Mouse (Mus musculus) embryo, embryonic 11.5 days (tissue): ENCODE results near the gene C1rl.
A peak's percentile ranks its signal among the peaks of the same experiment; 100 is the strongest.
"Not testable (repeated sequence)": the region's sequence is repeated elsewhere in the genome, so short reads cannot be mapped to it uniquely, and the experiment has no call there.

Source experiments
- DNase-seq: peaks from one replicate; pipeline ENCODE4 v3.0.0-alpha.2; 2012; ENCODE audit warnings: low read depth, low spot score

Gene C1rl

DNA sequence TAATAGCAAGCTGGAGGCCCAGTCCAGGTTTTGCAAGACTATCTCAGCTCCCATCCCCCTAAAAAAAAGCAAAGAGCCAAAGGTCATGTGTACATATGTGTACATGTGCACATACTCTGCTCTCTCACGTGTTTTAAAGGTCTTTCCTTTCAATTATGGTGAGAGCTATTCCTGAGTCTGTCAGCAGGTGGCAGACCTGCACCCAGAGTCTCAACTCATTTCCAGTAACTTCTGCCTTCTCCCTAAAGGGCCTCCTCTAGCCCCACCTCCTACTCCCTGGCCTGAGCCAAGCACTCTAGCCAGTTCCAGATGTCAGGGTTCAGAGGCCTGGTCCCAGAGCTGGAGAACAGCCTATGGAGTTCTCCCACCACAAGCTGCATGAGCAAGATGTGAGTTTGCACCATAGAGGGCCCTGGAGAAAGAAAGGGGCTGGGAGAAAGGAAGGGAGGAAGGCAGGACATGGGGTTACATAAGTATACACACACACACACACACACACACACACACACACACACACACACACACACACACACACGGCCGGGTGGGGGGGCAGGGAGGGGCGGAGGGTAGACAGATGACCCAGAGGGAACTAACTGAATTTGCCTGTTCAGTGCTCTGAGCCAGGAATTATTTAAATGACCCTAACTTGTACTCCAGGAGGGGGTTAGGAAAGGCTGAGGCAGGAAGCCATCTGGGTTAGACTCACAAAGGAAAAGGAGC is at the start of gene C1rl:
TSS of gene C1rl (plus strand) at position 272 of the 720 bp plus-strand sequence.
- DNase-seq: peak; percentile 68

DNA sequence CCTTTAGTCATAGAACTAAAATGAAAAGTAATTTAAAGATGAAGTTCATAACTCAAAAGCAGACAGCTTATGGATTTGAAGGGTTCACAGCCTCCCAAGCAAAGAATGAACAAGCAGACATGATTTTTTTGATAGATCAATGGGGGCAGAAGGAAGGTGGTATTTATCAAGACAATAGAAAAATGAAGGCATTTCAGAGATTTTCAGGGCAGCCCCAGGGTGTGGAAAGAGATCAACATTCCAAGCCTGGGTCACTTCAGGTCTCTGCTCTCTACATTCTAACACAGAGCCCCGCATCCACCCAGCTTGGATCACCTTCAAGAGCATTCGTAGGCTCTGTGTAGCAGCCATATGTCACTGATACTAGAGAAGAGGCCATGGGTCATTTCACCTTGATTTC is 49.6 kb upstream of the C1rl start:
- DNase-seq: no peak

DNA sequence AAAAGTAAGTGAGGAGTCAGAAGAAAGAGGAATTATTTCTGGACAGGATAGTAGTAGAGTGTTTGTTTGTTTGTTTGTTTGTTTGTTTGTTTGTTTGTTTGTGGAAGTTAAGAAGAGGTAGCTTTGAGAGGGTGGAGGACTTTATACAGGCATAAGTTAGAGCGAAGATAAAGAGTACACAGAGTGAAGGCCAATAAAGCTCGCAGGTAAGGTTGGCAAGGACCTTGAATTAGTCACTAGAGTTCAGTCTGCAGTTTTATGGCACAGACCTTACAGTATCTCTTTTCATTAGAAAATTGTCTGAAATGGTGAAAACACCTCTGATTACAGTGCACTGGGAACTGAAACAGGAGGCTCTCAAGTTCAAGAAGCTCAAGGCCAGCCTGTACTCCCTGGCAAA is 46.9 kb upstream of the C1rl start:
- no peak for DNase-seq

DNA sequence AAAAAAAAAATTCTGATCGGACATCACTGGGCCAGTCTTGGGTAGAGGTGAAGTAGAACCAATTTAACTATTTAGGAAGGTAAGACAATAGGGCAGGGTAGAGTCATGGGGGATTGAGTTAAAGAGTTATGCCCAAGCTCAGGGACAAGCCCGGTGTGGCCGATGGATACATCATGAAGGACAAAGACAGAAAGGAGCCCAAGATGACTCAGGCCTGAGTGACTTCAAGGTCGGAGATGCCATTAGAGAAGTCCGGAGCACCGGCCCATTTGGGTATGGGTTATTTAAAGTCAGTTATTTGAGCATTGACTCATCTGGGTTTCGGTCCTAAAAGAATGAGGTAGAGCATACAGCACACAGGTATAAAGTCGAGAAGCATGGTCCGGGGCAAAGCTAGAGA is 46.5 kb upstream of the C1rl start:
- no peak for DNase-seq

DNA sequence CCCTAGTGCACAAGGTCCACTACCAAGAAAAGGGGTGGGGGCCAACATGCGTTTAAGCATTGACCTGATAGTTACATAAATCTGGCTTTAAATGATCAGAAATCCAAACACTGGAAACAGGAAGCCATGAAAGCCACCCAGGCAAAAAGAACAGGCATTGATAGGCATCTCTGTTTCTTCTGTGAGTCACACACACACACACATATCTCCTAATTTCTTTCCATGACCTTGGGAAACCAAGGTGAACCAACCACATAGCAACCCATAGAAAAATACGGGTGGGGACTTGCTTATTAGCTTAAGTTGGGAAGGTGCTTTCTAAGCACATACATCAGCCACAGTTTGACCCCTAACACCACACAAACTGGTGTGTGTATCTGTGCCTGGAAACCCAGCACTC is 45.6 kb upstream of the C1rl start:
- DNase-seq: no peak

DNA sequence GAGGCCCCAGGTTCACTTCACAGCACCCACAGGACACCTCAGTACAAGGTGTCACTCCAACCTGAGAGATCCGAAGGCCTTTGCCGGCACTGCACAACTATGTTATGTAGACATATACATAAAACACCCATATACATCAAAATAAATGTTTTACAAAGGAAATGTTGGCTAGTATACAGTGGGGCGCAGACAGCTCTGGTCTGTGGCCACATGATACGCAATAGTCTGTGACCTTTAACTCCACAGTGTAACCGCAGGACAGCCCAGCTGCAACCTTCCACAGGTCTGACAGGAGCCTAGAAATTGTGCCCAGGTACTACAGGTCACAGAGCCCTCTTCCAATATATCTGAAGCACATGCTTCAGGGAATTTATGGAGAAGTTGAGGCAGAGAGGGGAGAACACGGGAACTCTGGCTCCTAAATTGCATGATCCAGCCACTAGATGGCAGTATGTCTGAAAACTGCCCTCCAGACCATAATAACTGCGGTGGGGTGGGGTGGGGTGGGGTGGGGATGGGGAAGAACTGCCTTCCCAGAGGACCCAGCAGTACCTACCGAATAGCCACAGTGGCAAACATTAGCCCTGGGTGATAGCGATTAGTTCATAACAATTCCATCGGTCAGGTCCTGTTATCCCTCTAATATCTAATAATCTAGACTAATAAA is 44.6 kb upstream of the C1rl start:
- DNase-seq: no peak

DNA sequence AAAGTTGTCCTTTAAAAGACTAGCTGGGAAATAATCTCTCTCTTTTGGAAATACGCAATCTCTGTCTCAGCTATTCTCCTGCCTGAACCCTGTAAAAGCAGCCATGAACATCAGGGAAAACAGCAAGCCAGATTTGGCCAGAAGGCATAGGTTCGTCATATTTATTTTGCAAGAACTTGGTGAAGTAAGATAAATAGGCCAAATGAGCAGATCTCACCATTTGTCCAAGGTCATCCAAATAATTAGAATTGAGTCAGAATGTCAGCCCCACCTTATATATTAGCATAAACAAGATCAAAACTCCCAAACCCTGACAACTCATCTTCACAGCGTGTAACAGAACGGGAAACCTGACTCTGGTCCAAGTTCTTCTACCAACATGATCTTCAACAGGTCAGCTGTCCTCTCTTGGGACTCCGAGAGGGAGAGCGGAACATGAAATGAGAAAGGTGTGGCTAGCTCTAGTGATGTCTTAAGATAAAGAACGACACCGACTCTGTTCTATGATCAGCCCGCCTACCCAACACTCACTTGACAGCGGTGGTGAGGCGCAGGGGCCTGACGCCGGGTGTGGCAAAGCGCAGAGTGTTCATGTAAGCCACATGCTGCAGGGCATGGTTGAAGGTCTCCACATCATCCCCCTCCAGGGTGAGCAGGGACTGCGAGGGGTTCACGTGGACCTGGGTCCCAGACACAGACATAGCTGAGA is 43.8 kb upstream of the C1rl start:
- DNase-seq: no peak

DNA sequence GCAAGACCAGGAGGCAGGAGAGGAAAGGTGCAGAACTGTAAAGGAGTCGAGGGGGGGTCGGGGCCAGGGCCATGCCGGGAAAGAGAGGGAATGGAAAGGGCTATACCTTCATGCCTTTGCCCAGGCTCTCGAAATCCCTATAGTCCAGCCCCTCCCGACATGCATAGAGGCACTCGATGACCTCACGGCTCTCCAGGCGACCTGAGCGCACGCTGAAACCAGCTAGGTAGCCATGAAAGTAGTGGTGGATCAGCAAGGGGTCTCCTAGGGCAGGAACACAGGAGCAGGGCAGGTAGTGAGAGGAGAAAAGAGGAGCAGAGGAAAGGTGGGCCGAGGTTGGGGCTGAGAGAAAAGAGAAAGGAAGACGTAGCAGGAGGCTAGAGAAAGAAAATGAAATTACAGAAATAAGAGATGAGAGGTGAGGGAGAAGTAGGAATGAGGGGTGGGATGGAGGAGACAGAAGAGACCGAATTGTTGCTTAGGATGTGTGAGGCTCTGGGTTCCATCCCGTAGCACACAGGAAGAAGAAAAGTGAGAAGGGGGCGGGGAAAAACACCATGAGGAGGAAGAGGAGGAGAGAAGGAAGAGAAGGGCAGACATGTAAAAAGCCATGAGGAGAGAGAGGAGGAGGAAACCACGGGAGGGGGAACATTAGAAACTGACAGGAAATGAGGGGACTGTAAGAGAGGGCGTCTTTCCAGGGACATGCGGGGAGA is 43.1 kb upstream of the C1rl start:
- DNase-seq: no peak

DNA sequence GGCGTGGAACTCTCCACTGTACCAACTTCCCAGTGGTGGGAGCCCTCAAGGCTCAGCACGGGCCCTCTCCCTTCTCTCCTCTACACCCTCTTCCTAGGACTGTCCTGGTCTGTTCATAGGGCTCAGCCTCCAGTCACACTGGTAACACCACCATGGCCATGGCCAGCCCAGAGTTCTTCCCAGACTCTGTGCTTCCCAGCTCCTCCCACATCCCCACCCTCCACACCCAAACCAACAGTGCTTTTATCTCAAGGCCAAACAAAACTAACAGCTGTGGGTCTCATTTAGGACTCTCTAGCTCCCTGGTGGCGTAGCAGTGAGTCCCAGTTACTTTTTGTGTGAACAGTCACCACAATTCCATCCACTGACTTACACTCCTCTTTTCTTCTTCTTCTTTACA is 40.9 kb upstream of the C1rl start:
- no peak for DNase-seq

DNA sequence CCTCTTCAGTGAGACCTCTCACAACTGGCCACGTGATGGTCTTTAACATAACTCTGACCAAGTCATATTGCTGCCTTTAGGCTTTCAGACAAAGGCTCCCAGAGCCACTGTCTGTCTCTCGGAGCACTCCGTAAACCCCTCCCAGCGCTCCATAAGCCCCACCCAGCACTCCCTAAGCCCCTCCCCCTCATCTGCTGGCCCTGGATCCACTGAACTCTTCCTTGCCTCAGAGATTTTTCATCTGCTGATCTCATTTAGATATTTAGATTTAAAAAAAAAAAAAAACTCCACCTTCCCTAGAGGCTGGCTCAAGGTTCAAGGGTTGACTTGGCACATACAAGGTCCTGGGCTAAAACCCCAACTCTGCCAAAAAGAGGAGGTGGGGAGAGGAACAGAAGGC is 39.2 kb upstream of the C1rl start:
- DNase-seq: no peak

DNA sequence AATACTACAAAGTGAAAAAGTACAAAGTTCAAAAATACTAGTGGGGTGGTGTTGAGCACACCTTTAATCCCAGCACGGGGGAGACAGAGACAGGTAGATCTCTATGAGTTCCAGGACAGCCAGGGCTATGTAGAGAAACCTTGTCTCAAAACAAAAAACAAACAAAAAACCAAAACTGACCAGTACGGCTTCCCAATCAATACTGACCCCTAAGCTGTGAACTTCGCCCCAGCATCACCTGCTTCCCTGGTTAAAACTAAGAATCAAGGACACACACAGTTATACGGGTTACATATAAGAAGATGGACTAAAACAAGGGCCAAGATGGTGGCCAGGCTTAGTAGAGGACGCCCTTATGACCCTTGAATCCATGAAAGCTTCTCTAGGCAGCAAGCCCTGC is 36.7 kb upstream of the C1rl start:
- DNase-seq: no peak

DNA sequence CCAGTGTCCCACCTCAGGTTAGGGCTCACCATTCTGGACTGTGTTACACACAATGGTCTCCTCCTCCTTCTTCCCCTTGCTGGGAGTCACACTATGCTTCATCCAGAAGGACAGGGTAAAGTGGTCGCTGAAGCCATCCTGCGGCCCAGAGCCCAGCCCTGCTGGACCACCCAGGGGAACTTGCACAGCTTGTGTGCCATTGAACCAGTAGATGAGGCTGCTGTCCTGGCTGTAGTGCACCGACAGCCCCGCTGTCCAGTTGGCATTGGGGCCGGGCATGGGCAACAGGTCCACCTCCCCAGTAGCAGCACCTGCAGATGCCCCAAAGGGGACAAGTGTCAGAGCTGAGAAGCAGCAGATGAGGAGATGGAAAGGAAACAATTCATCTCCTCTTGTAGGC is 35.1 kb upstream of the C1rl start:
- DNase-seq: no peak

DNA sequence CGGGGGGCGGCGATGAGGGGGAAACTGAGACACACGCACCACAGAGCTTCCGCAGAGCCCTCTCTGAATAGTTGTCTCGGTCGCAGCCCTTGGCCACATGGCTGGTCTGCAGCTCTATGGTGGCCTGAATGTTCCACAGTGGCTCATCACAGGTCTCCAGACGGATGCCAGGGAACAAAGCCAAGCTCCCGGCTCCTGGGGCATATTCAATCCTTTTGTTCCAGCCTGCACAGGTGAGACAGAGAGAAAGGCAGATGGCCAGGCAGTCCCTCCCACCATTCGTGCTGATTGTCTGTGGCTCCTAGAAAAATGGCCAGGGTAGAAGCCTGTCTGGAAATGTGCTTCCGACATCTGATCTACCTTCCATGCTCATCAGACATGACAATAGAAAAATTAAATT is 34.4 kb upstream of the C1rl start:
- no peak for DNase-seq

DNA sequence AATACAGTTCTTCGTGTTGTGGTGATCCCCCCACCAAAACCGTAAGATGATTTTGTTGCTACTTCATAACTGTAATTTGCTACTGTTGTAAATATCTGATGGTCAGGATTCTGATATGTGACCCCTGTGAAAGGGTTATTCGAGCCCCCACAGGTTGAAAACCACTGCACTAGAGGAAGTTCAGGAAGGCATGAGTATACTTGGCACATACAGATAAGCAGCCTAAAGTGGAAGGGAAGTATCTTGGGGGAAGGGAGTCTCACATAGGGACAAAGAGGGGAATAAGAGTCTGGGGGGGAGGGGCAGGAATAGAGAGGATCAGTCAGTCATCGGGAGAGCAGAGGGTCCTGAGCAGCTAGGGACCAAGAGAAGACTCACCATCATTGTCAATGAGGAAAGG is 33.5 kb upstream of the C1rl start:
- DNase-seq: no peak

DNA sequence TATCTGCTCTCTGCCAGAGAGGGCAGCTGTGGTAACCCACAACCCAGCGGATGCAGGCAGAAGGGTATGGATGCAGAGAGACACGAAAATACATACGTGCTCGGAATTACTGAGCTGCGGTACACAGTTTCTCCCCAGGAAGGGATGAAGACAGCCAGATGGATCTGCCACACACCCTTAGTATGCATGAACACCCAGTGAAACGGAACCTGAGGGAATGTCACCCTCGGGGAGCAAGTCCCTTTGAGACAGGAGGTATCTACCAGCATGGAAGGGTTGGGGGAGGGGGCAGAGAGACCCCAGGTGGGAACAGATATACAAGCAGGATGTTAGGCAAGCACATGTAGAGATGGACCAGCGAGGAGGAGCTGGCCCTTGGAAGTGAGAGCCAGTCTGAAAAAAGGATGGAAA is 29.0 kb upstream of the C1rl start:
- DNase-seq: no peak

DNA sequence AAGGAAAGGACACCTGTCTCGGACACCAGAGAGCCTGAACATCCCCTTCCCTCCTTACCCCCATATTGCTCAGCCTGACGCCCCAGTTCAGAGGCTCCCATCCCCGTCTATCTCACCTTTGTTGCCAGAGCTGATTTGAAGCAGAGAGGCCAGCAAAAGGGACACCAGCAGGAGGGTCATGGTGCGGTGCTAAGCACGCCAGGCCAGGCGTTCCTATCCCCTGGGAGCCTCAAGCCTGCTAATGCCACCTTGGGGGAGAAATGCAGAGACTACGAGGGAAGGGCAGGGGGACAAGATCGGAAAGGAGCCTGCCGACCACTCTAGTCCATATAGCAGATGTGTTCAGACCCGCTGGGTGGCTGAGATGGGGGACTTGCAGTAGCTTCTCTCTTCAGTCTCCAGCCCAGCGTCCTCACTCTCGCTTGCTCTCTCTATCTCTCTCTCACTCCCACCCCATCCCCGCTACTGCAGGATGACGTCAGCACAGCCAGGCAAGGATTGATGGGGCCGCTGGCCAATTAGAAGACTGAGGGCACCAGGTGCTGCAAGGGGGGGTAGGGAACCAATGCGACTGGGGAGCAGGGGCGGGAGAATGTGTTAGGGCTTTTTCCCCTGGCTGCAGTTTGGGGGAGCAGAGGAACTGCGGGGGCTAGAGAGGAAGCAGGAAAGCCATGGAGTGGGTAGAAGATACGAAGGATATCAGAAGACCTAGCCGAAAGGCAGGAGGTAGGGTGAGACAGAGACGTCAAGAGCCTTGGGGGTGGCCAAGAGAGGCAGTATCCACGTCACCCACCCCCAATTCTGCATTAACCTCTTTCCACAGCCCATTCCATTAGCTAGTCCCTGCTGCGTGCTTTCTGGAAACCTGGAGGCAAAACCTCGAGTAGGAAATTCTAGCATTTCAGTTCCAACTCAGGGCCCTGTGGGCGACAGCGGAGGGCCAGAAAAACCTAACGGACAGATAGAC is 28.3 kb upstream of the C1rl start, which contains the start of gene Clstn3:
TSS of gene Clstn3 (minus strand) at position 490 of the 967 bp plus-strand sequence.
- peak; percentile 72 for DNase-seq

DNA sequence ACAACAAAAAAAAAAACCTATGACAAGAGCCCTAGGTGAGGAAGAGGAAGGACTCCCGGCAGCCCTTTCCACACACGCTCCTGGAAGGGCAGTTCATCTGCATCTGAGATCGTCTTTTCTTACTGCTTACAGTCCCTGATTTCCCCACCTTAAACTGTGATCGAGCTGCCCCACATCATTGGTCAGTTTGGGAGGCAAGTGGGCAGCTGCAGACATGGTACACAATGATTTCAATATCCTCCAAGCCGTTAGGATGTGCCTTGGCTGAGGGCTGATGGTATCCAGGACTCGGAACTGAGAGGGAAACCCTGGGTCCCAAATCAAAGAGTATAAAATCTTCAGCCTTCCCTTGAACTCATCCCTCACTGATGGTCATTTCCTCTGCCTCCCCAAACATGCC is 27.6 kb upstream of the C1rl start:
- no peak for DNase-seq

DNA sequence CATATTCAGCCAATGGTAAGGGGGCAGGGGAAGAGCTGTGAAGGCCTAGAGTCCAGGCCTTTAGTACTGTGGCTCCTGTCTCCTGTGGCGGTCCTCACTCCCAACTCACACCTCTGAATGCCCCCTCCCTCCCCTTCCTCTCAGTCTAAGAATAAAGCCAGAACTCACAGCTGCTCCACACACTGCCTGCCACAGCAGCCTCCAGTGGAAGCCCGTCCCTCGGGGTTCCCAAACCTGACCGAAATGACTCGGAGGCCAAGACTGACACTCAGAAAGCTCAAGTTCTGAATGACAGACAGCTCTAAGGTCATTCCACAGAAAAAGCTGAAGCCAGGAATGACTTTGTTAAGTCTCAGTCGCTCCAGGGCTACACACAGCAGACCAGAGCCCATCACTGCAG is 27.2 kb upstream of the C1rl start:
- DNase-seq: no peak

DNA sequence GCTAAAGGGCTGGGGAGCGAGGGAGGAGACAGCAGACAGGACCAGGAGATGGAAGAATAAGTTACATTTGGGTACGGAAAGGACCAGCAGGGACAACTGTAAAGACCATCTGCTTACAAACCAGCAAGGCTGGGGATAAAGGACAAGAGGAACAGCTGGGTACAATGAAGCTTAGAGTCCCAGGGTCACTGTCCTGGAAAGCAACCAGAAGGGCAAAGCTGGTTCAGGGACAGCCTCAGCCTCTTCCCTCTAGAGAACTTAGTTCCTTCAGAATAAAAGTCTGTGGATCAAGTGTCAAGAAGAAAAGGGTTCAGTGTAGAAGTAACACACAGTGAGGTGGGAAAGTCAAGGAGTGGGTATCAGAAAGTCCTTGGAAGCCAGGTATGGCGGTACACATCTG is 21.8 kb upstream of the C1rl start:
- DNase-seq: no peak

DNA sequence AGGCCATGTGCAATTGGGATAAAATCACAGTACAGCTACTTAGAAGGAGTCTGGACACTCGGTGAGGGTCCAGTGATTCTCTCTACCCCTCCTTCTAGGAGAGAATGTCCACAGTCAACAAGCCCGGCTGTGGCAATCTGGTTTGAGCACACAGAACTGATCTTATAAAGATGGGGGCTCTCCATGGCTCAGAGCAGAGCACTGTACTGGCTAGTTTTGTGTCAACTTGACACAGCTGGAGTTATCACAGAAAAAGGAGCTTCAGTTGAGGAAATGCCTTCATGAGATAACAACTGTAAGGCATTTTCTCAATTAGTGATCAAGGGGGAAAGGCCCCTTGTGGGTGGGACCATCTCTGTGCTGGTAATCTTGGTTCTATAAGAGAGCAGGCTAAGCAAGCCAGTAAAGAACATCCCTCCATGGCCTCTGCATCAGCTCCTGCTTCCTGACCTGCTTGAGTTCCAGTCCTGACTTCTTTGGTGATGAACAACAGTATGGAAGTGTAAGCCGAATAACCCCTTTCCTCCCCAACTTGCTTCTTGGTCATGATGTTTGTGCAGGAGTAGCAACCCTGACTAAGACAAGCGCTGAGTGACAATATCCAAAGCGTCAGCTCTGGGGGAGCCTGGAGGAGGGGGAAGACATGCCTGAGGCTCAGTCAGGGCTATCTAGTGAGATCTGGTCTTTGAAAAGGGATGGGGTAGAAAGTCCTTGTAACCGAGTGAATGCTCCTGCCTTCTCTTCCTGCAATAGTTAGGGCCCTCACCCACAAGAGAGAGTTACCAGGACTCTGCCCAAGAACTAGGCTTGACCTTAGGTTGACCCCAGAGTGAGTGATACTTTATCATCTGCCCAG is 20.9 kb upstream of the C1rl start:
- not testable (repeated sequence) for DNase-seq
